Mouse (Mus musculus): ENCODE results near the gene Gm8113. TPM values are rescaled to one million over a fixed set of nuclear protein-coding genes. Genes with fewer than 3 reads are reported as not detected.
"Not testable (repeated sequence)": the region's sequence is repeated elsewhere in the genome, so short reads cannot be mapped to it uniquely, and the experiment has no call there.

Gm8113 gene
- polyA plus RNA-seq (2016; fragmentation: Nextera tagmentation; extraction: Ambion mirVana): 8.6 and 10.9 TPM in 2 replicates

DNA sequence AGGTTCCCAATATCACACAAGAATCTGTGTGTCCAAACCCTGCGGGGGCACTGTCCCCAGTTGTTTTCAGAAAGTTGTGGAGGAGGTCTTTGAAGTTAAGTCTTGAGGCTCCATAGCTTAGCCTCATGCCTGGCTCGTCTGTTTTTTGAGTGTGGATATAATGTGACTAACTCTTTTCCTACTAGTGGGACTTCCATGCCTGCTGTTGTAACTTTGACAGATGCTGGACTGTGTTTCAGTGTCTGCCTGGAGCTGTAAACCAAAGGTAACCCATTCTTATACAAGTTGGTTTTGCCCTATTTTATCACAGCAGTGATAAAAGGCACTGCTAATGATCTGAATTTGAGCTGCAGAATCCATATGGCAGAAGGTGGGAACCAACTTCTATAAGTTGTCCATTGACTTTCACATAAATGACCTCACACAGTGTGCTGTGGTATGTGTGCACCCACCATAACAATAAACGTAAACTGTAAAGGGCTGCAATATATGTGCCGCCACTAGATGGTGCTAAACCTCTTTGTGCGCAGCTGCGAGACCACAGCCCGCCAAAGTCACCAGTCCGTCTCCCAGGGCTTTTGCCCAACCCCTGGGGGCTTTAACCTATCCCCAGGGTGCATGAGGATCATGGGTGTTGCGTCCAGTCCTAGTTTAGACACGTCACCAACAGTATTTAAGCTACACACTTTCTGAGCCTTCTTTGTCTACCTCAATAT lies at the start of gene Gm8113:
TSS of gene Gm8113 (plus strand) at position 703 of the 716 bp plus-strand sequence.
- Histone ChIP-seq H3K9ac (peak within 1 kb of the TSS; percentile 69), H3K4me1 (peaks cover 23% of the 10 kb centered on the region; the same call in 1 of the 2 replicates), H3K4me2 (peak within 1 kb of the TSS; percentile 68), H3K27ac (peak within 1 kb of the TSS; percentile 79), H3K4me3 (peak within 1 kb of the TSS; percentile 60)
- 9% methylated on average over 10 of the region's 10 CpGs for WGBS (ENCODE audit: insufficient replicate concordance)
- not testable (repeated sequence) for H3K27me3 ChIP-seq (replicated peaks); H3K9me3 ChIP-seq (replicated peaks); H3K36me3 ChIP-seq
- ATAC-seq: peak; percentile 94

DNA sequence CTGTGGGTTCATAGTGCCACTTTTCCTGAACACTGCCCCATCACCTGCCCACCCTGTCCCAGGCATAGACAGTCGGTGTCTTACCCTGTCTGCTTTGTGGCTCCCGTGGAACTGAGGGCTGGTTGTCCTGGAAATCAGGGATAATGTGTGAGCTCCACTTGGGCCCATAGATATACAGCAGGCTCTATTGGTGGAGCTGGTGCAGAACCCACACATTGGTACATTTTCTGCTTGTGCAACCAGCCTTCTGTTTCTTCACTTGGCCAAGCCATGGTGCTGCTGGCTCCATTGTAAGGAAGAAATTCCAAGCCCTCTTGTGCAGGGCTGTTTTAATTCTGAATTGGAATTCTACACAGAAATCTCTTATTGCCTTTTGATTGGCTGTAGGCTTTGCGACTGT lies 49.8 kb upstream of the Gm8113 start, which contains the start of gene Ear1:
TSS of gene Ear1 (minus strand) at position 101 of the 400 bp plus-strand sequence.
- H3K9me3 ChIP-seq (replicated peaks); H3K4me2 ChIP-seq; H3K36me3 ChIP-seq; H3K4me1 ChIP-seq; H3K9ac ChIP-seq; H3K4me3 ChIP-seq; H3K27ac ChIP-seq; ATAC-seq; H3K27me3 ChIP-seq (replicated peaks): not testable (repeated sequence)
- 75% methylated on average over 3 of the region's 3 CpGs for WGBS (ENCODE audit: insufficient replicate concordance)

DNA sequence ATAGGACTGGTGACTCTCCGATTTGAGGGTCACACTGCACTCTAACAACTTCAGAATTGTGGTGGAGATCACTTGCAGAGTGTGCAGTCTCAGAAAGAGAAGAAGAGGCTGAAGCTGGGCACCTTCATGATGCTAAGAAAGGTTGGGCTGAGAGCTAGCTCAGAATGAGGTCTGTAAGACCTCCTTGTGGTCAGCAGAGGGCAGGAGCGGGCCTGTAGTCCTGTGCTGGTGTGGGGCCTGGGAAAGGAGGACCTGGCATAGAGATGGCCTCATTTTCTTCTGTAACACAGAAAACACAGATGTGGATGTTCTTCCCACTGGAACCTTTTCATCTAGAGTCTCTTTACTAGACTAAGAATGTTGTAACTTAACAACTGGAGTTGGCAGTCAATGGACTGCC lies 47.4 kb upstream of the Gm8113 start:
- WGBS (ENCODE audit: insufficient replicate concordance): 30% methylated on average over 1 of the region's 2 CpGs
- not testable (repeated sequence) for H3K36me3 ChIP-seq; H3K4me2 ChIP-seq; H3K9me3 ChIP-seq (replicated peaks); H3K27me3 ChIP-seq (replicated peaks); H3K9ac ChIP-seq; H3K27ac ChIP-seq; H3K4me1 ChIP-seq; H3K4me3 ChIP-seq
- peak; percentile 66; the same call in 1 of the 2 replicates for ATAC-seq

DNA sequence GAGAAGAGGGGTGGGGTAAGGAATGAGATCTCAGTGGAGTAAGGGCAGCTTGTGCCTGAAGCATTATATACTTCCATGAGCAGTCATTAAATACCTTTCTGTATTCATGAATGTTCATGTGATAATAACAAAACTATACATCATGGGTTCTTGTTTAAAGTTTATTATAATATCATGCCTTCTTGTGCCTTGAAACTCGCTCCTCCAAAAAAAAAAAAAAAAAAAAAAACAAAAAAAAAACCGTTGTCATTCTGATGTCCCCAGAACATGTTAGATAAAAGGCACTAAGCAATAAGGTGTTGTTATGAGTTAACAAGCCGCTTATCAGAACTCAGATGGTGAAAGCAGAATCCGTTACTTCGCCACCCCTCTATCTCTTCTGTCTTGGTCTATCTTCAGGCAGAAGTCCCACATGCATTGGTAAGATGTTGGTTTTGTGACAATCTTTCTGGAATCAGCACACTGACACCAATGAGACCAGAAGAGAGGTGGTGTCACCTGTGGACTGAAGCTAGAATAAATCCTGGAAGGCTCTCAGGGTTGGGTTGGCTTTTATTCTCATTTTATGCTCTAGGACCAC lies 45.1 kb upstream of the Gm8113 start:
- 35% methylated on average over 5 of the region's 5 CpGs for WGBS (ENCODE audit: insufficient replicate concordance)
- H3K9ac ChIP-seq; H3K4me3 ChIP-seq; H3K4me1 ChIP-seq; H3K4me2 ChIP-seq; H3K9me3 ChIP-seq (replicated peaks); H3K36me3 ChIP-seq; H3K27ac ChIP-seq; H3K27me3 ChIP-seq (replicated peaks): not testable (repeated sequence)
- peak; percentile 76 for ATAC-seq

DNA sequence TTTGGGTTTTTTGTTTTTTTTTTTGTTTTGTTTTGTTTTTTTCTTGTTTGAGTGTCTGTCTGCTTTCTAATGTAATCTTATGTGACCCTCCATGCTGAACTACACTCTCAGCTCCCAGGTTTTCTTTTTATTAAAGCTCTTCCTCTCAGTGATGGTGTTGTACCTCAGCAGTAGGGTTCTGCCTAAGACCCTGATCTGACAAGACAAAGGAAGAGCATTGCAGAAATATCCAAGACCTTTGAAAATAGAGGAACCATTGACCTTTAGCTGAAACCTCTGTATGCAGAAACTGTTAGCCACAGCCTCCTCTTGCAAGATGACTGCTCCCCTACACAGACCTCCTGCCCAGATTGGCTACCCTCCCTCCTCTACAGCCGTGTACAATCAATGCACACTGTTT lies 39.0 kb upstream of the Gm8113 start:
- H3K9me3 ChIP-seq (replicated peaks); ATAC-seq; H3K9ac ChIP-seq; H3K27me3 ChIP-seq (replicated peaks); H3K4me2 ChIP-seq; H3K27ac ChIP-seq; H3K36me3 ChIP-seq; H3K4me3 ChIP-seq; H3K4me1 ChIP-seq: not testable (repeated sequence)
- WGBS (ENCODE audit: insufficient replicate concordance): 32% methylated on average over 1 of the region's 1 CpGs

DNA sequence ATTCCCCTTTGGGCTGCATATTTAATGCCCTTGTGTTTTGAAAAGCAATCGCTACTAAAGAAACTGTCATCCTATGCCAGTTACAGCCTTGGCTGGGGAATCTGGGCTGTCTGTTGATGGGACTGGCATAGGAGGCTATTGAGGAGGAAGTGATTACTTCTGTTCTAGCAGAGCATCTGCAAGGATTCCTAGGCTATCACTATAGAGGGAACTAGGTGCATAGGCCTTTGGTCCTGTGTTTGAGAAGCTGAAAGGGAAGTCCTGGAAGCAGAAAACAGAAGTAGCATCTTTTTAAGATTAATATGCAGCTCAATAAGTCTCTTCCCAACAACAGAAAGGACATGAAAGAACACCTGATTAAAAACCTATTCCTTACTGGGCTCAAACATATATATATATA lies 33.9 kb upstream of the Gm8113 start:
- 73% methylated on average over 1 of the region's 1 CpGs for WGBS (ENCODE audit: insufficient replicate concordance)
- not testable (repeated sequence) for H3K4me3 ChIP-seq

DNA sequence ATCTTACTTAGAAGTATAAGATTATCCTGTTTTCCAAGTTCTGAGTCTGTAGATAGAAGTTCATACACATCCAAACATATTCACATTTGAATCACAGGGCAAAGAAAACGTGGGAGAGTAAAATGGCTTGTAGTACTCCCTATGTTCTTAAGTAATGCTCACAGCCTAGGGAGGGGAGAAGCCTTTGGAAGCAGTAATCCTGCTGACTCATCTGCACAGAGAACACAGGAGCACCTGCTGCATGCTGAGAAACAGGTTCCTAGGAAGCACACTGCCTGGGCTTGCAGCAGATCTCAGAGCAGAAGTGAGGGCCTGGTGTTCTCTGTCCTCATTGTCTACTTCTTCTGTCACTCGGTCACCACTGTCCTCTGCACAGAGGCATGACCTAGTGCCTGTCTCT lies 29.8 kb upstream of the Gm8113 start:
- H3K4me2 ChIP-seq; H3K27ac ChIP-seq; H3K9me3 ChIP-seq (replicated peaks); ATAC-seq; H3K4me3 ChIP-seq; H3K9ac ChIP-seq; H3K4me1 ChIP-seq; H3K27me3 ChIP-seq (replicated peaks); H3K36me3 ChIP-seq: not testable (repeated sequence)
- WGBS (ENCODE audit: insufficient replicate concordance): 26% methylated on average over 2 of the region's 2 CpGs

More for the DNA sequence above, 33.9 kb upstream of the Gm8113 start:
- H3K27me3 ChIP-seq (replicated peaks); H3K9ac ChIP-seq; H3K27ac ChIP-seq; H3K9me3 ChIP-seq (replicated peaks); ATAC-seq; H3K36me3 ChIP-seq; H3K4me2 ChIP-seq; H3K4me1 ChIP-seq: not testable (repeated sequence)

DNA sequence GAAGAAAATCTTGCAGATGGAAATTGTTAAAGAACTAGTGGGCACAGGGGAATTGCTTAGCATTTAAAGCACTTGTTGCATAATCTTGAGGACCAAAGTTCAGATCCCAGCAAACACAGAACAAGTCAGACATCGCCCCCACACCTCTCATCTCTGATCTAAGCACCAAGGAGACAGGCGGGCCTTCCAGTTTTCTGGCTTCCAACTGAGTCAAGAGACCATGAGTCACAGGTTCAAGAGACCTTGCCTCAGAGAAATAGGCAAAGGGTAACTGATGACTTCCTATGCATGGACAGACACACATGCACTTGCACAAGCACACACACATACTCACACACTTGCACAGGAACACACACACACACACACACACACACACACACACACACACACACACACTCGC lies 26.6 kb upstream of the Gm8113 start:
- not testable (repeated sequence) for H3K4me1 ChIP-seq; H3K4me3 ChIP-seq; H3K36me3 ChIP-seq; H3K27me3 ChIP-seq (replicated peaks); ATAC-seq; H3K27ac ChIP-seq; H3K4me2 ChIP-seq; H3K9ac ChIP-seq; H3K9me3 ChIP-seq (replicated peaks)
- WGBS (ENCODE audit: insufficient replicate concordance): 63% methylated on average over 3 of the region's 3 CpGs

DNA sequence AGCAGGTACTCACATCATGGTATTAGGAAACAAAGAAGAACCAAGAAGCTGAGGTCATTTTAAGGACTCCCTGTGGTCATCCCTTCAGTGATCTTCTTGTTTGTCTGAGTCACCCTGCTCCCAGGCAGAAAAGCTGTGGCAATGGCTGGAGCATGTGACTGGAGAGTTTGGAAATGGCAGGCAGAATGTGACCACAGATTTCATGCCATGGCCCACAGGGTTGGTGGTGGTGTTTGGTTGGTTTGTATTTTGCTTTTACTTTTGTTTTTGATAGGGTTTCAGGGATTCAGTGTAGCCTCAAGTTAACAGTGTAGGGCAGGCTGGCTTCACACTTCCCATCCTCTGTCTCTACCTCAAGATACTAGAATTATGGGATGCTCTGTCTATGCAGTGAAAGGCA lies 7.0 kb upstream of the Gm8113 start:
- not testable (repeated sequence) for H3K4me1 ChIP-seq; H3K4me3 ChIP-seq; H3K27ac ChIP-seq; ATAC-seq; H3K9ac ChIP-seq; H3K36me3 ChIP-seq; H3K27me3 ChIP-seq (replicated peaks); H3K9me3 ChIP-seq (replicated peaks); H3K4me2 ChIP-seq

DNA sequence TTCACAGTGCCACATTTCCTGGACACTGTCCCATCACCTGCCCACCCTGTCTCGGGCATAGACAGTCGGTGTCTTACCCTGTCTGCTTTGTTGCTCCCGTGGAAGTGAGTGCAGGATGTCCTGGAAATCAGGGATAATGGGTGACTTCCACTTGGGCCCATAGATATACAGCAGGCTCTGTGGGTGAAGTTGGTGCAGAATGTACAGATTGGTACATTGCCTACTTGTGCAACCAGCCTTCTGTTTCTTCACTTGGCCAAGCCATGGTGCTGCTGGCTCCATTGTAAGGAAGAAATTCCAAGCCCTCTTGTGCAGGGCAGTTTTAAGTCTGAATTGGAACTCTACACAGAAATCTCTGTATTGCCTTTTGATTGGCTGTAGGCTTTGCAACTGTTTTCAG lies 1.7 kb upstream of the Gm8113 start, which contains the start of gene Ear10:
TSS of gene Ear10 (minus strand) at position 101 of the 400 bp plus-strand sequence.
- 64% methylated on average over 3 of the region's 3 CpGs for WGBS (ENCODE audit: insufficient replicate concordance)
- not testable (repeated sequence) for H3K27ac ChIP-seq, ATAC-seq

DNA sequence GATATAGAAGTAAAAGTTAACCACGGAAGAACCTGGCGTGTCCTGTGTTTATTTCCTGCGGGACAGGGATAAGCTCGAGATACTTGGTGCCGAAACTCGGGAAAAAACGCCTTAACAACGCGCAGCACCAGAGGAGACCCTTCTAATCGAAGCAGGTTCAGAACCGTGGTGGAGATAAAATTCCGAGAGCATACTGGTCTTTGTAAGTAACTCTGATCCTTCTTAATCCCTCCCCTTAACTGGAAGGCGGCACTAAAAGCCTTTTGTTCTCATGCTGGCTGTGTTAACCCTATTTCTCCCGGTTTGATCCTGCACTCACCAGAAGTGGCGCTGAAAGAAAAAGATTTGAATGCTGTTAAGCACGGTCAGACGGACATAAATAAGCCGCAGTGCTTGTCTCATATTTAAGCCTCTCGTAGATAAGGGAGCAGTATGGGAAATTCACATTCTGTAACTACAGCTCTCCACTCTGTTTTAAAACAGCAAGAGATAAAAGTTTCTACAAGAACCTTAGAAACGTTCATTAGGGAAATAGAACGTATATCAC lies 287 bp downstream of the Gm8113 start:
- not testable (repeated sequence) for H3K27me3 ChIP-seq (replicated peaks); H3K9me3 ChIP-seq (replicated peaks); H3K36me3 ChIP-seq
- peak; percentile 79 for ATAC-seq
- peak overlapping the region; percentile 68 for H3K4me2 ChIP-seq
- peak overlapping the region; percentile 69 for H3K9ac ChIP-seq
- H3K4me1 ChIP-seq: peaks cover 23% of the 10 kb centered on the region; the same call in 1 of the 2 replicates
- 3% methylated on average over 21 of the region's 21 CpGs for WGBS (ENCODE audit: insufficient replicate concordance)
- peak overlapping the region; percentile 60 for H3K4me3 ChIP-seq
- peak overlapping the region; percentile 79 for H3K27ac ChIP-seq

More for the DNA sequence above, 1.7 kb upstream of the Gm8113 start, which contains the start of gene Ear10:
- H3K9ac ChIP-seq; H3K4me3 ChIP-seq; H3K9me3 ChIP-seq (replicated peaks); H3K4me2 ChIP-seq; H3K36me3 ChIP-seq; H3K27me3 ChIP-seq (replicated peaks): not testable (repeated sequence)
- peaks cover 23% of the 10 kb centered on the region; the same call in 1 of the 2 replicates for H3K4me1 ChIP-seq

DNA sequence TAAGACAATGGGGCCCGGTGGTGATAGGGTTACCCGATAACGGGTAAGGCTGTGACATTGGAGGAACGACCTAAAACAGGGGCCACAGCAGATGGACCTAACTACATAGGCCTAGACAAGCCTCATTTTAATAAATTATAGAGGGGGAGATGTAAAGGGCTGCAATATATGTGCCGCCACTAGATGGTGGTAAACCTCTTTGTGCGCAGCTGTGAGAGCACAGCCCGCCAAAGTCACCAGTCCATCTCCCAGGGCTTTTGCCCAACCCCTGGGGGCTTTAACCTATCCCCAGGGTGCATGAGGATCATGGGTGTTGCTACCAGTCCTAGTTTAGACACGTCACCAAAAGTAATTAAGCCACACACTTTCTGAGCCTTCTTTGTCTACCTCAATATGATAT lies 7.8 kb downstream of the Gm8113 start:
- H3K9me3 ChIP-seq (replicated peaks); H3K9ac ChIP-seq; H3K27me3 ChIP-seq (replicated peaks); H3K36me3 ChIP-seq; H3K27ac ChIP-seq; ATAC-seq; H3K4me3 ChIP-seq; H3K4me2 ChIP-seq: not testable (repeated sequence)
- H3K4me1 ChIP-seq: peaks cover 12% of the 10 kb centered on the region
- 14% methylated on average over 8 of the region's 8 CpGs for WGBS (ENCODE audit: insufficient replicate concordance)

All from liver, embryonic 12.5 days (tissue).